Mouse (Mus musculus): Measurements from ENCODE around the gene Frmd6.

The Frmd6 gene

GRCm38 (mm10) chr12:70851342-70851960, 26.1 kb downstream of the Frmd6 start:
- no peak for DNase-seq (ENCODE audit: low read depth, low spot score)

GRCm38 (mm10) chr12:70853026-70853425, 27.7 kb downstream of the Frmd6 start:
- DNase-seq (ENCODE audit: low read depth, low spot score) = no peak

GRCm38 (mm10) chr12:70855678-70856077, 30.4 kb downstream of the Frmd6 start:
- DNase-seq (ENCODE audit: low read depth, low spot score) = no peak

GRCm38 (mm10) chr12:70856776-70857175, 31.5 kb downstream of the Frmd6 start:
- DNase-seq (ENCODE audit: low read depth, low spot score) = no peak

GRCm38 (mm10) chr12:70863281-70863680, 38.0 kb downstream of the Frmd6 start:
- DNase-seq (ENCODE audit: low read depth, low spot score) = no peak

- DNase-seq (ENCODE audit: low read depth, low spot score) = no peak
Observed at GRCm38 (mm10) chr12:70867780-70868179, 42.5 kb downstream of the Frmd6 start.

GRCm38 (mm10) chr12:70868190-70868987, 43.1 kb downstream of the Frmd6 start:
- no peak for DNase-seq (ENCODE audit: low read depth, low spot score)

- no peak for DNase-seq (ENCODE audit: low read depth, low spot score)
Observed at GRCm38 (mm10) chr12:70868988-70869291, 43.6 kb downstream of the Frmd6 start.

- DNase-seq (ENCODE audit: low read depth, low spot score) = no peak
Observed at GRCm38 (mm10) chr12:70873544-70873943, 48.2 kb downstream of the Frmd6 start.

GRCm38 (mm10) chr12:70876270-70876998, 51.1 kb downstream of the Frmd6 start:
- DNase-seq (ENCODE audit: low read depth, low spot score) = no peak

- no peak for DNase-seq (ENCODE audit: low read depth, low spot score)
Observed at GRCm38 (mm10) chr12:70877926-70878710, 52.8 kb downstream of the Frmd6 start.

- DNase-seq (ENCODE audit: low read depth, low spot score) = no peak
Observed at GRCm38 (mm10) chr12:70880396-70880975, 55.2 kb downstream of the Frmd6 start.

- DNase-seq (ENCODE audit: low read depth, low spot score) = no peak
Observed at GRCm38 (mm10) chr12:70881340-70881739, 56.0 kb downstream of the Frmd6 start.

- DNase-seq (ENCODE audit: low read depth, low spot score) = no peak
Observed at GRCm38 (mm10) chr12:70881854-70882253, 56.5 kb downstream of the Frmd6 start.

- no peak for DNase-seq (ENCODE audit: low read depth, low spot score)
Observed at GRCm38 (mm10) chr12:70883141-70883540, 57.8 kb downstream of the Frmd6 start.

- no peak for DNase-seq (ENCODE audit: low read depth, low spot score)
Observed at GRCm38 (mm10) chr12:70884113-70884512, 58.8 kb downstream of the Frmd6 start.

GRCm38 (mm10) chr12:70884973-70885372, 59.7 kb downstream of the Frmd6 start:
- DNase-seq (ENCODE audit: low read depth, low spot score) = no peak

- DNase-seq (ENCODE audit: low read depth, low spot score) = no peak
Observed at GRCm38 (mm10) chr12:70885576-70885975, 60.3 kb downstream of the Frmd6 start.

GRCm38 (mm10) chr12:70890405-70890804, 65.1 kb downstream of the Frmd6 start:
- DNase-seq (ENCODE audit: low read depth, low spot score) = no peak

- no peak for DNase-seq (ENCODE audit: low read depth, low spot score)
Observed at GRCm38 (mm10) chr12:70890874-70891470, 65.7 kb downstream of the Frmd6 start.

GRCm38 (mm10) chr12:70895275-70895674, 70.0 kb downstream of the Frmd6 start:
- DNase-seq (ENCODE audit: low read depth, low spot score) = no peak
